Mouse (Mus musculus) spleen, embryonic (tissue): Measurements from ENCODE around the gene Tbc1d8.

Experiments
- CTCF ChIA-PET: fragments of 350-600 bp; sonication (Branson Sonifier 250); formaldehyde crosslinking; loops from one replicate; lab custom pipeline; 2022; lab: Charles Lee

The Tbc1d8 gene

GRCm38 (mm10) chr1:39448238-39448637 is 30.3 kb downstream of the Tbc1d8 start:
- CTCF ChIA-PET = no interaction called here

GRCm38 (mm10) chr1:39446178-39446577 is 32.4 kb downstream of the Tbc1d8 start:
- CTCF ChIA-PET = no interaction called here

- CTCF ChIA-PET = no interaction called here
Observed at GRCm38 (mm10) chr1:39445303-39446050, 33.1 kb downstream of the Tbc1d8 start.

- CTCF ChIA-PET = no interaction called here
Observed at GRCm38 (mm10) chr1:39443764-39444163, 34.8 kb downstream of the Tbc1d8 start.

GRCm38 (mm10) chr1:39441686-39442085 is 36.9 kb downstream of the Tbc1d8 start:
- CTCF ChIA-PET = no interaction called here

- CTCF ChIA-PET = no interaction called here
Observed at GRCm38 (mm10) chr1:39439661-39440548, 38.6 kb downstream of the Tbc1d8 start.

GRCm38 (mm10) chr1:39438629-39439028 is 39.9 kb downstream of the Tbc1d8 start:
- CTCF ChIA-PET = no interaction called here

GRCm38 (mm10) chr1:39434264-39434663 is 44.3 kb downstream of the Tbc1d8 start:
- CTCF ChIA-PET = no interaction called here

- CTCF ChIA-PET = interaction anchor here (1.1 kb wide), 1 partner anchor 13 kb away, joined by 3 read pairs; no protein-coding TSS in a partner anchor
Observed at GRCm38 (mm10) chr1:39430020-39430419, 48.5 kb downstream of the Tbc1d8 start.

- CTCF ChIA-PET = no interaction called here
Observed at GRCm38 (mm10) chr1:39429015-39429414, 49.5 kb downstream of the Tbc1d8 start.

- CTCF ChIA-PET = no interaction called here
Observed at GRCm38 (mm10) chr1:39428280-39428679, 50.3 kb downstream of the Tbc1d8 start.

GRCm38 (mm10) chr1:39425497-39425896 is 53.1 kb downstream of the Tbc1d8 start:
- CTCF ChIA-PET = no interaction called here

GRCm38 (mm10) chr1:39420987-39421386 is 57.6 kb downstream of the Tbc1d8 start:
- CTCF ChIA-PET = no interaction called here

GRCm38 (mm10) chr1:39418852-39419251 is 59.7 kb downstream of the Tbc1d8 start:
- CTCF ChIA-PET = no interaction called here

GRCm38 (mm10) chr1:39417817-39418216 is 60.7 kb downstream of the Tbc1d8 start:
- CTCF ChIA-PET = interaction anchor here (0.9 to 1.0 kb wide), 2 partner anchors 12 to 45 kb away, joined by 3 to 4 read pairs; no protein-coding TSS in a partner anchor

GRCm38 (mm10) chr1:39410085-39410821 is 68.3 kb downstream of the Tbc1d8 start:
- CTCF ChIA-PET = no interaction called here

- CTCF ChIA-PET = no interaction called here
Observed at GRCm38 (mm10) chr1:39408668-39409067, 69.9 kb downstream of the Tbc1d8 start.

- CTCF ChIA-PET = no interaction called here
Observed at GRCm38 (mm10) chr1:39408123-39408522, 70.4 kb downstream of the Tbc1d8 start.

- CTCF ChIA-PET = no interaction called here
Observed at GRCm38 (mm10) chr1:39407108-39407507, 71.4 kb downstream of the Tbc1d8 start.

GRCm38 (mm10) chr1:39400173-39400572 is 78.4 kb downstream of the Tbc1d8 start:
- CTCF ChIA-PET = no interaction called here

- CTCF ChIA-PET = no interaction called here
Observed at GRCm38 (mm10) chr1:39399228-39399627, 79.3 kb downstream of the Tbc1d8 start.

- CTCF ChIA-PET = no interaction called here
Observed at GRCm38 (mm10) chr1:39398284-39398683, 80.3 kb downstream of the Tbc1d8 start.
